Mouse (Mus musculus): Measurements from ENCODE around the gene Nr5a2. TPM values are rescaled to one million over a fixed set of nuclear protein-coding genes. Genes with fewer than 3 reads are reported as not detected.

Gene Nr5a2
- total RNA-seq, 1 experiment from 2014 or later = not detected

DNA sequence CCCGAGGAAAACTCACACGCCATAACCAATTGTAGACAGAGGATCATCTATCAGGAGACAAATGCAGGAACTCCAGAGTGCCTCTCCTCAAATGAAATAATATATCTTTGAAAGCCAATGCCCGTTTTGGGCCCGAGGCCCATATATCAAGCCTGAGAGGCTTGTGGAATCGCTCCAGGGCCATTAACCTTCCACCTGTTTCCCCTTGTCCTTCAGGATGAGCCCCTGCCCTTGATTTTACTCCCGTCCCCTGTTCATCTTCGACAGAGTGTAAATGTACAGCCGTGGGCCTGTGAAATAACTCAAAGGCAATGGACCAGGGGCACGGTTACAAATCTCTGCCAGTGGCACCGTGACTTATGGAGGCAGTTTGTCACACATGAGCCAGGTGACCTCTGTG lies 48.3 kb downstream of the Nr5a2 start:
- no peak for ATAC-seq (replicated peaks; ENCODE audit: low read depth, poor library complexity, severe bottlenecking)

DNA sequence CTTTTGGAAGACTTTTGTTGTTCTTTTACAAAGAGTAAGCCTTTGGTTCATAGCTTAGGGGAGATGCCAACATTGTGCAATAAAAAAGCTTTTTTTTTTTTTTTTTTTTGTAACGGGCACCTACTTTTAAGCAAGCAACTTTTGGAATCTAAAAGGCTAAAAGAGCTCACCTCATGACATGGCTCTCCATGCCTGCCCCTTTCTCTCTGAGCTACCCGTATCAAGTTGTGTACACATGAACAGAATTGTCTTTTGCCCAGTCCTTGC lies 48.7 kb downstream of the Nr5a2 start:
- ATAC-seq (replicated peaks; ENCODE audit: low read depth, poor library complexity, severe bottlenecking) = no peak

DNA sequence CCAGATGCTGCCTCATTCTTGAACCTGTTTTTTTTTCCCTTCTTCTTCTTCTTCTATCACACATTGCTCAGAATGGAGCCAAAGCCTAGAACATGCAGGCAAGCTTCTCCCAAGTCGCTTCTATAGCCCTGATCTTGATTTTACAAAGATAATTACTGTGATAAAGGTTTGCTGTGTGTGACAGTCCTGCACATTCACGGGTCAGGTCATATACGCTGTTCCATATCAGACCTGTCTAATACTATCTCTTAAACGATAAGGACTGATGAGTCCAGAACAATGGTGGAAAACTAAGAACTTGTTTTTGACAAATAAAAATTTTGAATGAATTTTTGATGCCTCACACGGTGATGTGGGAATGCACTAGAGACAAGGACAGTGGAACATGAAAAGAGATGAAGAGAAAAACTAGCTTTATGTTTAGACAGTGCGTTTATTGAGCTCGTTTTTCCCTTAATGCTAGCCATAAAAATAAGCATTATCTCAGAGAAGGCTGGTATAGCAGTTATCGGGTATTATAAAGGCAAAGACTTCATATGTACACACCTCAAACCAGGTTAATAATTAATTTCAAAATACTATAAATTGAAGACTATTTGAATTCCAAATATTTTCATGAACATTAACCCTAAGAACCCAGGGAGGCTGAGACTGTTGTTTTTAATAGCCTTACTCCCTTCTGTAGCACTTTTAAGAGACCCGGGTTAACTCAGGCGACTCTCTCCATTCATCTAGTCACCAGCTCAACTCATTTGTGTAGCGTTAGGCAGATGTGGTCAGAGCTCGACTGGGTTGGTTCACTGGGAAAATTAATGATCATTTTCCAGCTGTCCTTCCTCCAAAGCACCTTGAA lies 49.3 kb downstream of the Nr5a2 start:
- ATAC-seq (replicated peaks; ENCODE audit: low read depth, poor library complexity, severe bottlenecking) = no peak

DNA sequence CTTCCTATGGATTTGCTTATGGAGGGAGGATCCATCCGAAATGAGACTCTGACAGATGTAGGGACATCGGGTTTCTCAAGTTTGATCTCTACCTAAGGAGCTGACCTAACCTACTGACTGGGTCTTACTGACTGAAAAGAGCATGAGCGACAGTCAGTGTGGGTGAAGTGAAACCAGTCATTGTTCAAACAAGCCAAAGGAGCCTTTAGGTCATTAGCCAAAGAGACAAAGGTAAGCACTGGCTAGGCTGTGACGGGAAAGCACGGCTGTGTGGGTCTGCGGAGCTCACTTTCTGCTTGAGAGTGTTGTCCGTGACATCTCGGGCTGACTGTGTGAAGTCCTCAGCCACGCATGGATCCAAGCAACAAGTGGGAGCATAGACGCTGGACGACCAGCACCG lies 50.1 kb downstream of the Nr5a2 start:
- no peak for ATAC-seq (replicated peaks; ENCODE audit: low read depth, poor library complexity, severe bottlenecking)

DNA sequence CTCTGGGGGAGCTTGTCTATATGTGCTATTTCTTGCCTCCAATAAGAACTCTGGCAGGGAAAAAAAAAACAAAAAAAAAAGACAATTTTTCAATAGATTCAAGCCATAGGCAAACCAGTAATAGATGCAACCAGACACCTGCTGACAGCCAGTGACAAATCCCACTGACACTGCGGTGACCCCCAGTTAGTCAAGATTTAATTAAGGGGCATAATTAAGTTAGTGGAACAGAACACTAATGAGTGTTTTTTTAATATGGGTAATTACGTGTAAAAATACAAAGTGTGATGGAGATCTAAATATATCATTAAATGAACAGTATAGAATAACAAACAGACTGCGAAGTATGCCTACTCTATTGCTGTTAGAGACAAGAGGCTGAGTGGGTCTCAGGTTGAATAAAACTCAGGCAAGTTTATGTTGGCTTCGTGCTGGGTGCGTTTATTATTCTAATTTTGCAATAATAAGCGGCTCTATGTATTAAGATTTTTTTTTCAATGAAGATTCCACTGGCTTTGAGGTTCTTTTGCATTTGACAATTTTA lies 50.7 kb downstream of the Nr5a2 start:
- ATAC-seq (replicated peaks; ENCODE audit: low read depth, poor library complexity, severe bottlenecking) = no peak

DNA sequence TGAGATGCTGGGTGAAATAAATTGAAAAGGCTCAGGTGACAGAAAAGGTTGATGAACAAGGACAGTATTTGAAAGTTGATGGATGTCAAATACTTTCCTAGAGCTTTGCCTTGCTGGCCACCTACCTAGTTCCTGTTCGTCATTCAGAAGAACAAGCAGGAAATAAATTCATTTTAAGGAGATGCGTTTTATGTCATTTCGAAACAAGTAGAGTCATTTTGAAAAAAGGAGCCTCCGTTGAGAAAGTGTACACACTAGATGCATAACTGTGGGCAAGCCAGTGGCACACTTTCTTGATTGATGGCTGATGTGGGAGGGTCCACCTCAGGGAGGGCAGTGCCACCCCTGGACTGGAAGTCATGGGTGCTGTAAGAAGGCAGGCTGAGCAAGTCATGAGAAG lies 62.1 kb downstream of the Nr5a2 start:
- ATAC-seq (replicated peaks; ENCODE audit: low read depth, poor library complexity, severe bottlenecking) = no peak

DNA sequence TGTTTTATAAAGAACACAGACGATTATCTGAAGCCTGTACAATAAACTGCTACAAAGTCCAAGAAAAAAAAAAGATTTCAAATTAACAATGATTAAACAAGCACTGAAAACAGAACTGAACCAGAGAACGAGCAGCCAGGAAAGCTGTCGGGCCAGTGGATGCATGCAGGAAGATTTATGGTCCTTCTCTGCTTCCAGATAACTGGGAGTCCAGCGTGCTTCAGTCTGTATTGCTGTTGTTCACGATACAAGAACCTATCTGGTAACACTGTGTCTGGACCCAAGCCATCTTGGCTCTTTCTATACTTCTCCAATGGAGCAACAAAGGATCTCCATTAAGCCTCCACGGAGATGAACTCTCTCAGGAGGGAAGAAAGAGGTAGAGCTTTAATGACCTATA lies 63.9 kb downstream of the Nr5a2 start:
- ATAC-seq (replicated peaks; ENCODE audit: low read depth, poor library complexity, severe bottlenecking) = no peak

DNA sequence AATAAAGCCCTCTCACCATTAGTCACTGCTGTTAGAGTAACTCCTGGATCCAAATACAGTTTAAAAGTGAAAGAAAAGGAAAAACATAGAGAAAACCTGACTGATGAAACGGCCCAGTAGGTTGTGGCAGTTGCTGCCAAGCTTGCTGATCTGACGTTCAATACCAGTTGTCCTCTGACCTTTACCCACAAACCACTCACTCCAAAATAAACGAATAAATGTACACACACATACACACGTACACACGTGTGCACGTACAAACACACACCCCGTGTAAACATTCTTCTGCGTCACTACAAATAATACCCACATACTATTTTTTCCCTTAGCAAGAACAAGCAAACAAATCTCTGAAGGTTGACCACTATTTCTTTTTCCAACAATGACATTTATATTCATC lies 64.4 kb downstream of the Nr5a2 start:
- no peak for ATAC-seq (replicated peaks; ENCODE audit: low read depth, poor library complexity, severe bottlenecking)

DNA sequence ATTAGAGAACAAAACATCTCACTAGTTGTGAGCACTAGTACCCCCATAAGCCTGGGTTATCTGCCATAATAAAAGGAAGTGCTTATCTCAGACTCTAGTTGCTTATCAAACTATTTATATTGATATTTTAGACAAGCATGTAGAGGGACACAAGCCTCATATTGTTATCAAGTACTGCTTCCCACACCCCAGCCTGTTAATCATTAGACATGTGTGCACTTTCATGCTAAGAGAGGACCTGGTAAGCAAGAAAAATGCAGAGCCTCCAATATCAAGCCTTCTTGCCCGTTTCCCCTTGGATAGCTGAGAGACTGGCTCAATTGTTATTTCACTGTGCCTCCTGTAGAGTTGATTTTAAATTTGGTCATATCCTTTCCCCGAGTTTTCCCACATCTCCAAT lies 65.5 kb downstream of the Nr5a2 start:
- no peak for ATAC-seq (replicated peaks; ENCODE audit: low read depth, poor library complexity, severe bottlenecking)

DNA sequence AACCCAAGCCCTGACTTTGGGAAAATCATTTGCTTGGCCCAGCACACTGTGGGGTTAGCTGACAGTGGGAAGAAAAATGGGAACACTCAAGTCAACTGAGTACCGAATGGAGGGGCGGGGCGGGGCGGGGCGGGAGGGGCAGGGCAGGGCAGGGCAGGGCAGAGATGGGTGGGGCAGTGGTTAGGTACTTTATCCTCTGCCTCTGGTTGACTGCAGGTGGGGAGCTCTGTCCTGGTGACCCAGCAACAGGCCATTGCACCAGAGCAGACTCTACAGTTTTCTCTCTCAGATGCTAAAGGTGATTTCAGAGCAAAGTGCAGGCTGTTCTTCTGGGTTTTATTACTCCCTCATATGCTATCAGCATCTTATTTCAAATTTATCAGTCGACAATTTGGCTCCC lies 67.1 kb downstream of the Nr5a2 start:
- ATAC-seq (replicated peaks; ENCODE audit: low read depth, poor library complexity, severe bottlenecking) = no peak

DNA sequence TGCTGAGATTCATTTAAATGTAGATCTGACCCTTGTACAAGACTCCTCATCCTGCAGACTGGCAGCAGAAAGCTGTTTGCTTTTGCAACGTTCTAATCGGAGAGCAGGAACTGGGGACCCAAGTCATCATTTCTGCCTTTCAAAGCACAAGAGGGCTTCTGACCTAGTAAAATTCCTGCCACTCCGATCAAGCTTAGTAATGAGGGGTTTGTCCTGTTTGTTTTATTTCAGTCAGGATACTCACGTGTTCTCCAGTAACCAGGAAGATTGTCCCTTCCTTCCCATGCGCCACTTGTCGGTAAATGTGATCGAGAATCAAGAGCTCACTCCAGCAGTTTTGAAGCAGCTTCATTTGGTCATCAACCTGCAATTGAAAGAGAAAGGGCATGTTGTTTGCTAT lies 69.8 kb downstream of the Nr5a2 start:
- ATAC-seq (replicated peaks; ENCODE audit: low read depth, poor library complexity, severe bottlenecking) = no peak

DNA sequence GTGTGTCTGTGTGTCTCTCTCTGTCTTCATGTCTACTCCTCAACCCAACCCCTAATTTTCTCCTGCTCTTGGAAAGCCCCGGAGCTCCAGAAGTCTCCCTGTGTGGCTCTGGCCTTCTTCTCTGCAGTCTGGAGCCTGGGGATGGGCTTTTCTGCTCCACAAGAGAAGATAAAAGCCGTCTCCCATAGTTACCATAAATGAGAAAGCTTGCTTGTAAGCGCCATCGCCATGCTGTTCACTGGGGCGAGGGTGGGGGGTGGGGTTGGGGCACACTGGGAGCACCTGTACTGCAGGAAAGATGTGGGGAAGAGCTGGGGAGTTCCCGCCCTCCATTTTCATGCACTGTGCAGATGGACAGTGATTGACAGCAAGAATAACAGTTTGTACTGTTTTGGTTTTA lies 71.5 kb downstream of the Nr5a2 start:
- no peak for ATAC-seq (replicated peaks; ENCODE audit: low read depth, poor library complexity, severe bottlenecking)

DNA sequence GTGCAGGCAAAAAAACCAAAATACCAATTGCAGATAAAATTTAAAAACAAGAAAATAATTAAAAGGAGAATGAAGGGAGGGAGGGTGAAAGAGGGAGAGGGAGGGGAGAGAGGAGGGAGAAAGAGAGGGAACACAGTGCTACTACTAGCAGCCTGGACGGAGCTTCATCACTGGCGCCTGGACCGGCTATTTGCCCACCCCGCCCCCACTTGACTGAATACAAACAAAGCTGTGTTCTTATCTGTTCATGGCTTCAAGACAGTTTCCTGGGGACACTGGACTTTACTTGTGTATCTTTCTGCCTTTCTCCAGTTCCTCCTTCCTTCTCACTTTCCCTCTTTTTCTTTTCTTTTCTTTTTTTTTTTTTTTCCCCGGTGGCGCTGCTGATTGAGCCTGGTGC lies 73.6 kb downstream of the Nr5a2 start:
- no peak for ATAC-seq (replicated peaks; ENCODE audit: low read depth, poor library complexity, severe bottlenecking)

DNA sequence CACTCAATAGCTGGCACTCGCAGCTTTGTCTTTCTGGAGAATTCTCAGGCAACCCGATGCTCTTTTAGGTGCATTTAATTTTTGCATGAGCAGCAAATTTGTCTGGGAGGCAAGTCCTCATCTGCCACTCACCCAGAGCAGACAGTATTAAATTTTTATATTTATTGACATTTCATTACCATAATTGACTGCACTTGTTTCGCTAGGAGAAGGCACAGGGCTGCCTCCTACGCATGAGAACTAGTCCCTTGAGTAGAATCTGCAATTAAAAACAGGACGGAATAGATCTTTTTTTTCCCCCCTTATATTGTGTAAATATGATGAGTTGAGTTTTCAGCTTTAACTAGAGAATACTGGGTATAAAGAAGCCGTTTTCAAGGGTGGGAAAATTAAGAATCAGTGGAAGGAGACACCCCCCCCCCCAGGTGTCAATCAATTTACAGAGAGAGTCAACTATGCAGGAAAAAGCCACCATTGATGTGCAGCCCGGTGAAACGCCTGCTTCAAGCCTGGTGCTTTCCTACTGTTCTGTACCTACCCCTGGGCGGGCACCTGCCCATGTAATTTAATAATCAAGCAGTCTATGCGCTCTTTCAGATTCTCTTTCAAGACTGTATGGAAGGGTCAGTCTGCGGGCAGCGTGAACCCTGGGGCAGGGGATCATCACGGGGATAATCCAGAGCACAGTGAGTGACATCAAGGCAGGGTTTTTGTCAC lies 76.6 kb downstream of the Nr5a2 start:
- ATAC-seq (replicated peaks; ENCODE audit: low read depth, poor library complexity, severe bottlenecking) = no peak

DNA sequence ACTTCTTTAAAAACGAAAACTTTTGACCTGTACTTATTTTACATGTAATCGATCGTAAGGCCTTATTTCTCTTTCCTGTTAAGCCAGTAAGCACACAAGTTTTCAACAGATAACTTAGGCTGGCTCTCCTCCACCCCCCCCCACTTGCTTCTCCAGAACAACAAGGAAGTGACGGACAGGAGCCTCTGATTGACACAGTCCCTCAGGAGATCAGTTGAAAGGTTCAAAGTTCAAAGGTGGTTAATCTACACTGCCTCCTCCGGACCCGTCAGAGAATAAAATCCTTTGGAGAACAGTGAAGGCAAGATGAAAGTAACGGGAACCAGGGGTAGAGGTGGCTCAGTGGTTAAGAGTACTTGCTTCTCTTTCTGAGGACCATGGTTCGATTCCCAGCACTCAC lies 80.0 kb downstream of the Nr5a2 start:
- no peak for ATAC-seq (replicated peaks; ENCODE audit: low read depth, poor library complexity, severe bottlenecking)

DNA sequence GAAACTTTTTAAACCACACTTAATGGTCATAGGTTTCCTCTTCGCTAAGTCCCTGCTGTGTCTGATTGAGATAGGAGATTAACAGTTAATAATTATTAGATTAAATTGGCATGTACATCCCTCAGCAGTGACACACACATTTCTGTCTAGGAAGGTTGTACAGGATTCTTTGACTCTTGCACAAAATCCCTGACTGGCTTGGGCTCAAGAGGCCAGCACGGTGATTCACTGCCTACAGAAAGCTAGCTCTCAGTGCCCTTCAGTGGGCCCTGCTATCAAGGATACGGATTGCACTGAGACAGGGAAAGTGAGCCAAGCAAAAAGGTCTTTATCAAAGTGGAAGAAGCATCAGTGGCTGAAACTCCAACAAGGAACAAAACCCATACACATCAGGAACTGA lies 85.2 kb downstream of the Nr5a2 start:
- ATAC-seq (replicated peaks; ENCODE audit: low read depth, poor library complexity, severe bottlenecking) = no peak

DNA sequence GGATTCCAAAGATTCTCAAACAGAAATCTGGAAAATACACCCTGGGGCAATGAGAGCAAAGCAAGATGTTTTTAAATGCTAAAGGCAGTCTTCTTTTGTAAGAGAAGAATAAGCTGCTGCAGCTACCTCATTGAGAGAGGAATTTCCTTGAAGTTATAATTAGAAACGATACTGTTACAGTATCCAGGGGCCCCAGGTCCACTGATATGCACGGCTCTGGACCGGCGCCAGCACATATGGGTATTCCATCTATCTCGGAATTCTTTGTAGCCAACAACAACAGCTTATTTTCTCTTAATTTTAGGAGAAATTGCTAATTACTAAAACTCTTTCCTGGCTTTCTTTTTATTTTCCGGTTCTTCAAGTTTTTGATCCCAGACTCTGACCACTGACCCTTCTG lies 91.3 kb downstream of the Nr5a2 start:
- no peak for ATAC-seq (replicated peaks; ENCODE audit: low read depth, poor library complexity, severe bottlenecking)

DNA sequence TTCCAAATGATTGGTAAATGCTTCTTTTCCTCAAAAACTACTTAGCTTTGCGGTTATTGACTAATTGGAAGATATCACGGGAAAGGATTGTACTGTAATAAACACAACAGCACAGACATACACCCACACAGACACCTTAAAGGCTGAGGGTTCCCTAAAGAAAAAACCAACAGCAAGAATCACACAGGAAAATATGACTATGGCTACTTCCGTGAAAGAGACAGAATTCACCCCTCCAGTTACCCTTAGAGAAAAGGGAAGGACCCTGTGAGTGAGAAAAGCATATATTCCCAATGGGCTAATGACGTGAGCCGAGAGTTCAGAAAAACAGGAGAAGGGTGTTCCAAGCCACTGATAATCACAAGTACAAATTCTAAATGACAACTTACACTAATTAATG lies 92.0 kb downstream of the Nr5a2 start:
- ATAC-seq (replicated peaks; ENCODE audit: low read depth, poor library complexity, severe bottlenecking) = no peak

DNA sequence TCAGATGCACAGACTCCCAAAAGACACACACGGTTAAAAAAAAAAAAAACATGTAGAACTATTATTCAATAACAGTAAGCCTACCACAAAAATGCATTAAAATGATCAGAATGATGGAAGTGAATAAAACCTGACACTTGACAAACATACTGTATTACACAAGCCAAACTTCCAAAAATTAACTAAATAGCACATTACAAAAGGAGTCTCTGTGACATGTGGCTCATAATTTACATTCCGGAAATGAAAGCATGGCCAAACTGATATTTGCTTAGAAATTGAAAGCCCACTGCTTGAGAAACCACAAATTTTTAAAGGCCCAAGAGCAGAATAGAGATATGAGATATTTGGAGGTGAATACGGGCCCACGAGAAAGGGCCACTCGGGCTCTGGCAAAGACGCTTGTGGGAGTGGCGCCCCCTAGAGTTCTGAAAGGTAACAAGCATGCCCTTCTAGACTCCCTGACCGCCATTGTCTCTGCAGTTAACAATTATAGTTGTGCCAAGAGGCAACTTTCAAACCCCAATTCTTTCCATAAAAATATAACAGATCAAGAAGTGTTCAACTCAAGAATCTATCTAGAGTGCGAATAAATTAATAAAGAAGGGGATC lies 93.7 kb downstream of the Nr5a2 start:
- ATAC-seq (replicated peaks; ENCODE audit: low read depth, poor library complexity, severe bottlenecking) = peak; percentile 56

DNA sequence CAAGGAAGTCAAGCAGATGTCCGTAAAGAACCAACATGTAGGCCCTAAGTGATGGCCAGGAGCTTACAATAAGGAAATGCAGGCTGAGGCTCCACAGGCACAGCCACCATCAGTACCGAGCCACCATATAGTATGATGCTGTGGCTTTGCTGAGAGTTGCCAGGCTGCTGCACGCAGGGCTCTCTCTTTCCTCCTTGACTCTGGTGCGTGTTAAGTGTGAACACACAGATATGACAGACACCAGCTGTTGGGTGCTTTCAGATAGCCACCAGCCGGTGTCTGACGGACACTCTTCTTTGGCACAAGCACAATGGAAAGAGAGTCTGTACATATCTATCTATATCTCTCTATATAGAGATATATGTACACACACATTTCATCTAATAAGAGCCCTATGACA lies 97.0 kb downstream of the Nr5a2 start:
- ATAC-seq (replicated peaks; ENCODE audit: low read depth, poor library complexity, severe bottlenecking) = no peak

DNA sequence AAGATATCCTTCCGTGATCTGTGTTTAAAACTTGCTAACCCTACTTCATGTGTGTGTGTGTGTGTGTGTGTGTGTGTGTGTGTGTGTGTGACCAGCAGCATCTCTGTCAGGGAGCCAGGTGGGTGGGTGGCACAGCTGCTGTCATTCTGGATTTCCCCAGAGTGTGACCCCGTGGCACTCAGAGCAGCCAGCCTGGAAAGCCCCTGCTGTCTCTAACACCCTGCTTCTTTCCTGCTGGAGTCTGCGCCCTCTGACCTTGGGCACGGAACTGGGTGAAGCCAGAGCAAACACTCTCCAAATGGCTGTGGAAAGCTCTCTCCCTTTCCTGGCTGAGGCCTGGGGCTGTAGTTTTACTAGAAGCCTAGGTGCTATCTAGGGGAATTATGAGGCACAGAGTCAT lies 100.8 kb downstream of the Nr5a2 start:
- no peak for ATAC-seq (replicated peaks; ENCODE audit: low read depth, poor library complexity, severe bottlenecking)
